ENCODE assay signal across 22 mouse cellular contexts in genomic region chr19:53957513-53957912, GRCm38 (mm10).
"Had no signal": no experiment of that assay in that cellular context is flagged by ENCODE, and none has a peak within 500 bp of the region (broad histone marks: within the 10 kb centered on the region; RNA-seq: fewer than 3 reads in every experiment).

No protein-coding gene starts in this region.

- H3K4me2 ChIP-seq: lung, embryonic 15.5 days; midbrain, embryonic 15.5 days; neural tube, embryonic 12.5 days; neural tube, embryonic 15.5 days had no signal

- H3K9me3 ChIP-seq: lung, embryonic 15.5 days; megakaryocyte, embryonic 14.5 days; midbrain, embryonic 10.5 days; midbrain, embryonic 15.5 days; neural tube, embryonic 12.5 days; neural tube, embryonic 15.5 days had no signal

- H3K27ac ChIP-seq: hindbrain, postnatal 0 days; kidney, postnatal 0 days; layer of hippocampus, adult 2 months; left cerebral cortex, adult 2 months; lung, embryonic 15.5 days; midbrain, embryonic 10.5 days; midbrain, embryonic 15.5 days; neural tube, embryonic 12.5 days; neural tube, embryonic 15.5 days had no signal

- ATAC-seq: hindbrain, postnatal 0 days; inflammation-experienced regulatory T-cells, adult 6 months; intestine, embryonic 16.5 days; midbrain, embryonic 15.5 days had no signal

- H3K4me1 ChIP-seq: lung, embryonic 15.5 days; midbrain, embryonic 15.5 days; neural tube, embryonic 12.5 days had no signal

- H3K36me3 ChIP-seq: lung, embryonic 15.5 days; midbrain, embryonic 15.5 days; neural tube, embryonic 12.5 days; neural tube, embryonic 15.5 days had no signal

- H3K9ac ChIP-seq: lung, embryonic 15.5 days; midbrain, embryonic 15.5 days; neural tube, embryonic 12.5 days; neural tube, embryonic 15.5 days had no signal

- DNase-seq: kidney, adult 18-20 months; kidney, adult 9 months; kidney, postnatal 25 days; layer of hippocampus, adult 9-11 months; lung, adult 18-20 months; lung, postnatal 10 days; lung, postnatal 36 days; retina, postnatal 1 day; right cerebral cortex, postnatal 25 days; thymus, postnatal 25 days had no signal

- H3K4me3 ChIP-seq: layer of hippocampus, adult 2 months; left cerebral cortex, adult 2 months; lung, embryonic 15.5 days; megakaryocyte, embryonic 14.5 days; midbrain, embryonic 10.5 days; midbrain, embryonic 15.5 days; neural tube, embryonic 12.5 days; neural tube, embryonic 15.5 days had no signal

- H3K27me3 ChIP-seq: lung, embryonic 15.5 days; megakaryocyte, embryonic 14.5 days; midbrain, embryonic 15.5 days; neural tube, embryonic 12.5 days; neural tube, embryonic 15.5 days had no signal
